Mouse (Mus musculus) forebrain, embryonic 13.5 days (tissue): Measurements from ENCODE around the gene Adcy5. TPM values are rescaled to one million over a fixed set of nuclear protein-coding genes. Genes with fewer than 3 reads are reported as not detected.

Experiments
- ATAC-seq: fragments of 200-750 bp; cut with Nextera tagmentation; 2 replicates; pipeline ENCODE4 v1.8.0; 2017
- H3K27ac ChIP-seq: fragments of 300-500 bp; sonication (generic); 2 replicates; pipeline ENCODE4 v1.5.1; 2015; ENCODE audit warnings: inconsistent platforms, mild to moderate bottlenecking, moderate library complexity
- H3K27me3 ChIP-seq: fragments of 300-500 bp; sonication (generic); 2 replicates; pipeline ENCODE4 v1.6.1; 2015; ENCODE audit warnings: mild to moderate bottlenecking, inconsistent platforms
- H3K36me3 ChIP-seq: fragments of 300-500 bp; sonication (generic); 2 replicates; pipeline ENCODE4 v1.6.1; 2015; ENCODE audit warnings: mild to moderate bottlenecking, inconsistent platforms; ENCODE audit not compliant: poor library complexity, severe bottlenecking
- H3K4me1 ChIP-seq: fragments of 300-500 bp; sonication (generic); 2 replicates; pipeline ENCODE4 v1.6.1; 2015; ENCODE audit warnings: inconsistent platforms
- H3K4me2 ChIP-seq: fragments of 300-500 bp; sonication (generic); 2 replicates; pipeline ENCODE4 v1.6.1; 2015; ENCODE audit warnings: inconsistent platforms, mild to moderate bottlenecking, moderate library complexity
- H3K4me3 ChIP-seq: fragments of 300-500 bp; sonication (generic); 2 replicates; pipeline ENCODE4 v1.5.1; 2015; ENCODE audit warnings: mild to moderate bottlenecking, inconsistent platforms
- H3K9ac ChIP-seq: fragments of 300-500 bp; sonication (generic); 2 replicates; pipeline ENCODE4 v1.6.1; 2015; ENCODE audit warnings: mild to moderate bottlenecking, inconsistent platforms
- H3K9me3 ChIP-seq: fragments of 300-500 bp; sonication (generic); replicated peaks from 2 replicates; pipeline ENCODE4 v1.6.1; 2016; ENCODE audit warnings: inconsistent platforms
- WGBS: fragments of 180-500 bp; shearing (Covaris S2); methylation state at CpG from one replicate; pipeline ENCODE4 v1.1.7; 2015; 5-methylcytosine and 5-hydroxymethylcytosine counted together
- polyA plus RNA-seq: library from polyadenylated mRNA; unstranded; fragments of >200 nt; fragmentation: Nextera tagmentation; extraction: Ambion mirVana; gene quantifications from 2 replicates; pipeline ENCODE4 v1.2.1, GENCODE M21; 2015

Adcy5 gene
- polyA plus RNA-seq, 1 experiment from 2014 or later: 2.6 TPM

DNA sequence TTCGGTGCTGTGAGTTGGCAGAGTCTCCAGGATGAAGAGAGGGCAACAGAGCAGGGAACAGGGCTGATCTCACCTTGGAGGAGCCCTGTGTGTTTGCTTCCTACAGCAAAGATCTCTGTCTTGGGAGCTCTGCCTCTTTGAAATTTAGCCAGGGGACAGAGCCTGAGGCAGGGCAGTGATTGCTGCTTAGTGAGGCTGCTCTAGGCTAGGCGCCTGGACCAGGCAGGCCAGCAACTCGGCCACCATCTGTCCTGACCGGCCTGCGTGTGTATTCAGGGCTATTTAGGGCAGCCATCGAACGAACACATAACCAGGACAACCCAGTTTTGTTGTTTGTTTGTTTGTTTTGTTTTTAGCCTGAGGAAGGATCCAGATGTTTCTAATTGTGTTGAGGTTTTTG, 36.6 kb downstream of the Adcy5 start:
- H3K4me3 ChIP-seq: no peak overlapping the region
- 74% methylated on average over 7 of the region's 7 CpGs for WGBS
- ATAC-seq: no peak

DNA sequence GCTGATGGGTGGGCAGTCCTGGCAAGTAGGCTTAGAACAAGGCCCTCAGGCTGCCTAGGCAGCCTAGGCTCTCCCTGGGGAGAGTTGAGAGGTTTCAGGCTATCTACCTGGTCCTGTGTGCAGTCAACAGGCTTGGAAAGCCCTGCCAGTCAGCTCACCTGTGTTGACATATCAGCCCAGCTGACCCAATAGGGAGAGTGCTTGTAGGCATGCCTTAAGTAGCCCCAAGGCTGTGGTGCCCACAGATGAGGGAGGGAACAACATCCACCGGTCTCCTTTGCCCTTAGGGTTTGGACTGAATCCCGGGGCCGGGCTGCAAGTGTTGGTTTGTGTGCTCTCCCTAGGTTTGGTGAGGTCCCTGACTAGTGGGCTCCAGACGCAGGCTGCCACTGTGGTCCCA, 37.8 kb downstream of the Adcy5 start:
- Histone ChIP-seq H3K9me3 (no peaks in the 10 kb centered on the region), H3K4me1 (0 out of 2 replicates have a peak, but pooled peaks cover 5% of the 10 kb centered on the region), H3K4me3 (no peak overlapping the region), H3K36me3 (no peaks in the 10 kb centered on the region), H3K4me2 (no peak overlapping the region), H3K9ac (no peak overlapping the region), H3K27ac (no peak overlapping the region), H3K27me3 (no peaks in the 10 kb centered on the region)
- WGBS: 93% methylated on average over 4 of the region's 4 CpGs
- no peak for ATAC-seq

More for the DNA sequence above, 36.6 kb downstream of the Adcy5 start:
- Histone ChIP-seq H3K9me3 (no peaks in the 10 kb centered on the region), H3K4me2 (no peak overlapping the region), H3K4me1 (0 out of 2 replicates have a peak, but pooled peaks cover 5% of the 10 kb centered on the region), H3K9ac (no peak overlapping the region), H3K36me3 (no peaks in the 10 kb centered on the region), H3K27me3 (no peaks in the 10 kb centered on the region), H3K27ac (no peak overlapping the region)

DNA sequence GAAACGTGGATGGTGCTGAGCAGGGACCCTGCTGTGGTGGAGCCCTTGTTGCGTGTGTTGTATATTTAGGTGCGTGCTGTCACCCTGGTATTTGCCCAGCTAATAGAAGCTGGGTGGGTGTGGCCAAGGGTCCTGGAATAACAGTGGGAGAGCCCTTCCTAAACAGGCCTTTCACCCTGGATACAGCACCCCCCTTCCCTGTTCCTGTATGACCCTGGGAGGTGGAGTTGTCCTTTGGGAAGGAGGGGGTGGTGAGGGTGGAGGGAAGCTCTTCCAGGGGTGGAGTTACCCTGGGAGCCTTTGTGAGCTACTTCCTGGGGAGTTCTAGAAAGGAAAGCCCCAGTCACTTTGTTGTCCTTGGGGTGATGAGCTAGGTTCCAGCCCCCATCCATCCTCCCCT, 38.7 kb downstream of the Adcy5 start:
- Histone ChIP-seq H3K36me3 (no peaks in the 10 kb centered on the region), H3K4me1 (0 out of 2 replicates have a peak, but pooled peaks cover 5% of the 10 kb centered on the region), H3K9me3 (no peaks in the 10 kb centered on the region), H3K27ac (no peak overlapping the region), H3K4me2 (no peak overlapping the region), H3K4me3 (no peak overlapping the region), H3K27me3 (no peaks in the 10 kb centered on the region), H3K9ac (no peak overlapping the region)
- no peak for ATAC-seq
- WGBS: 55% methylated on average over 3 of the region's 3 CpGs

DNA sequence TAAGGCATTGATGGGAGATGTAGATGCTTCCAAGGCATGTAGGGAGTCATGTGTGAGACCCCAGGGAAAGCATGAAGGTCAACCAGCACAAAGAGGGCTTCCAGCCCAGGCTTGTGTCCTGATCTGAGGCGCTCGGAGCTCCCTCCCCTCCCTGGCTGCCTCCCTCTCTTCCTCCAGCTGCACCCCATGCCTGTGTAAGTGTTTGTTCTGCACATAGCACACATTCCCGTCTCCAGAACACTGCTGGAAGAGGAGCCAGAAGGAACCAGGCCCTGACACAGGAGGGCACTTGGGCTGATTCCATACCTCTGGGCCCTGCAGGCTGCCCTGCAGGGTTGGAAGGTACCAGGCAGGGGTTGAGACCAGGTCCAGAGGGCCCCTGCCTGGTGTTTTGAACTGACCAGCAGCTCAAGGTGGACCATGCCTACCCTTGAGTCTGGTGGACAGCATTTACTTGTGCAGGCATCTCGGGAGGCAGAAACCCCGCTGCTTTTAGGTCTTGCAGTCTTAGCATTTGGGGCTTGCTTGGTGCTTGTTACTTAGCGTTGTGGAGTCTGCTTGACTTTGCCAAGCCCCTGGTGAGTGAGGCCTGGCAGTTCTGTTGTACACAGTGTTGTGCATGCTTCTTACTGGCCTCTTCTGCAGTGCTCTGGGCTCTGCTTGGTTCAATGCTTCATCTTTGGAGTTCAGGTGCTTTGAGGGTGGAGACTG, 45.2 kb downstream of the Adcy5 start:
- no peaks in the 10 kb centered on the region for H3K27me3 ChIP-seq
- H3K4me1 ChIP-seq: peaks cover under 1% of the 10 kb centered on the region; the same call in 1 of the 2 replicates
- no peak for ATAC-seq
- H3K36me3 ChIP-seq: no peaks in the 10 kb centered on the region
- 78% methylated on average over 6 of the region's 6 CpGs for WGBS
- H3K4me2 ChIP-seq: no peak overlapping the region
- no peaks in the 10 kb centered on the region for H3K9me3 ChIP-seq
- H3K9ac ChIP-seq: no peak overlapping the region
- no peak overlapping the region for H3K4me3 ChIP-seq
- H3K27ac ChIP-seq: no peak overlapping the region

DNA sequence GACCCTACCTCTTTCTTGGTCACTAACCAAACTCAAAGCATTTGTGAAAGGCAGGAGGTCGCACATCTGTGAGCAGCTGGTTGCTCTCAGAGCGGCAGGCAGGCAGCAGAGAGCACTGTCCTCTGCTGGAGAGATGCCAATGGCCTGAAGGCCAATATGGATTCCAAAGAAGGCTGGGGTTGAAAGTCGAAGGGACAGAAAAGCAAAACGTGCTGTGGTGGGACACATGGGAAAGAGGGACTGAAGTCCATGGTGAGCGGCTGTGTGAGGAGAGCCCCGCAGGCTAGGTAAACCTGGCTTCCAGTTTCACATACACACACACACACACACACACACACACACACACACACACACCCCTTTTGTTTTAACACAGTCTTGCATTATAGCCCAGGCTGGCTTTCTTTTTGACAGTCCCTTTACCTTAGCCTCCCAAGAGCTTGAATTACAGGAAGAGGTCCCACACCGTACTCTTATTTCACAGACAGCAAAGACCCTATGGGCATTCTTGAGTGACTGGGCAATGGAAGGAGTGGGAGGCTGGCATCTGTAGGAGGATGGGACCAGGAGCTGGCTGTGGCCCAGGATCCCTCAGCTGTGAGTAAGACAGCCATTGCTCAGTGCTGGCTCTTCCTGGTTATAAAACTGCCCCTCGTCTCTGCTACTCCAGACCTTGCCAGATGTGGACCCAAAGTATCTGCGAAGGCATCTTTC, 45.9 kb downstream of the Adcy5 start:
- Histone ChIP-seq H3K9ac (no peak overlapping the region), H3K4me2 (no peak overlapping the region), H3K27me3 (no peaks in the 10 kb centered on the region), H3K9me3 (no peaks in the 10 kb centered on the region), H3K27ac (no peak overlapping the region), H3K4me1 (peaks cover 7% of the 10 kb centered on the region), H3K36me3 (no peaks in the 10 kb centered on the region), H3K4me3 (no peak overlapping the region)
- WGBS: 81% methylated on average over 9 of the region's 9 CpGs
- no peak for ATAC-seq

DNA sequence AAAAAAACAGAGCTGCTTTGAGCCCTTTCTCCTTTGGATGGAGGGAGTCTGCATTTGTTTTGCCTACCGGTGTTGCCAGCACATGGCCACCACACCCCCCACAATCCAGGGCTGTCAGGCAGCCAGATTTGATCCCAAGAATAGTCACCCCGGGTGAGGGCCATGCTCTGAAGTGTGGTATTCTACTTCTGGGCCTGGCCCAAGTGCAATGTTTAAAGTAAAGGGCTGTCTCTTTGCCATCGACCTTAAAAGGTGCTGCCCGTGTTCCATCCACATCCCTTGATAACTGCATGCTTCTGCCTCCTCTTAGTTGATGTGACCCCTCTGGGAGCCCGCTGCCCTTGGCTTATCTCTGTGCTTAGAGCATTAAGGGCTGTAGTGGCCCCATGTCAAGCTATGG, 46.6 kb downstream of the Adcy5 start:
- H3K4me3 ChIP-seq: no peak overlapping the region
- no peak for ATAC-seq
- 88% methylated on average over 5 of the region's 5 CpGs for WGBS

DNA sequence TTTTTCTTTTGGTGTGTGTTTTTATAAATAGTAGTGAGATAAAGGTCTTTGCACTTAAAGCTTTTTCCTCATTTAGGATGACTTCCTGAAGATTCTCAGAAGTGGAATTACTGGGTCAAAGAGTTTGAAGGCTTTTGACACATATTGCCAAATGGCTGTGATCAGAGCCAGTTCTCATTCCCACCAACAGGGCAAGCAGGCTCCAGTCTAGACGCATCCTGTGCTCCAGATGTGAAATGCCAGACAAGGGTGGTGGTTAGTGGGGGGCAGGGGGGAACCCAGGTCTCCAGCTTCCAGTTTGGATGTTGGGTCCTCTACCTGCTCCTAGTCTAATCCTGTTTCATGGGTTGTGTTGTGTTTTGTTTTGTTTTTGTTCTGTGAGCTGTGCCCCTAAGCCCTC, 48.8 kb downstream of the Adcy5 start:
- Histone ChIP-seq H3K4me2 (no peak overlapping the region), H3K9me3 (no peaks in the 10 kb centered on the region), H3K36me3 (no peaks in the 10 kb centered on the region), H3K27me3 (no peaks in the 10 kb centered on the region), H3K9ac (no peak overlapping the region), H3K4me1 (peaks cover 14% of the 10 kb centered on the region), H3K27ac (no peak overlapping the region), H3K4me3 (no peak overlapping the region)
- no peak for ATAC-seq
- 83% methylated on average over 1 of the region's 1 CpGs for WGBS

More for the DNA sequence above, 46.6 kb downstream of the Adcy5 start:
- Histone ChIP-seq H3K9me3 (no peaks in the 10 kb centered on the region), H3K9ac (no peak overlapping the region), H3K4me1 (peaks cover 14% of the 10 kb centered on the region), H3K27me3 (no peaks in the 10 kb centered on the region), H3K36me3 (no peaks in the 10 kb centered on the region), H3K27ac (no peak overlapping the region), H3K4me2 (no peak overlapping the region)

DNA sequence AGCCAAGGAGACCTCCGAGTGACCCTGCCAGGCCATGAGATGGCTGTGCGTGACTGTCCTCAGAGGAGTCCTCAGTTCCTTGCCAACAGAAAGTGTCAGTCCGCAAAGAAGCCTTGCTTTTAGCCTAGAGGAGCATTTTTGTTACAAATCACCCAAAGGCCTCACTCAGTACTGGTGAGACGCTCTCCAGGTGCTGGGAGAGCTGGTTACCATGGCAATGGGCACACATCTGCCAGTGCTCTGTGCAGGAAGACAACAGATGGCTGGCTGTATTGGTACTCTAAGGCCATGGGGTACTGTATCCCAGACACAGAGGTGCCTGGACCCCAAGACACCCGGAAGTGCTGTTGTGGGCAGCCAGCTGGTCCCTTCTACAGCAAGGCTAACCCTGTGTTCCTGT, 51.0 kb downstream of the Adcy5 start:
- H3K9ac ChIP-seq: no peak overlapping the region
- H3K27me3 ChIP-seq: no peaks in the 10 kb centered on the region
- no peaks in the 10 kb centered on the region for H3K9me3 ChIP-seq
- H3K36me3 ChIP-seq: no peaks in the 10 kb centered on the region
- 60% methylated on average over 5 of the region's 5 CpGs for WGBS
- H3K27ac ChIP-seq: 0 out of 2 replicates have a peak overlapping the region, but pooled peaks have one; percentile 8
- 0 out of 2 replicates have a peak, but pooled peaks have one; percentile 56 for ATAC-seq
- no peak overlapping the region for H3K4me3 ChIP-seq
- H3K4me1 ChIP-seq: peaks cover 14% of the 10 kb centered on the region
- H3K4me2 ChIP-seq: no peak overlapping the region

DNA sequence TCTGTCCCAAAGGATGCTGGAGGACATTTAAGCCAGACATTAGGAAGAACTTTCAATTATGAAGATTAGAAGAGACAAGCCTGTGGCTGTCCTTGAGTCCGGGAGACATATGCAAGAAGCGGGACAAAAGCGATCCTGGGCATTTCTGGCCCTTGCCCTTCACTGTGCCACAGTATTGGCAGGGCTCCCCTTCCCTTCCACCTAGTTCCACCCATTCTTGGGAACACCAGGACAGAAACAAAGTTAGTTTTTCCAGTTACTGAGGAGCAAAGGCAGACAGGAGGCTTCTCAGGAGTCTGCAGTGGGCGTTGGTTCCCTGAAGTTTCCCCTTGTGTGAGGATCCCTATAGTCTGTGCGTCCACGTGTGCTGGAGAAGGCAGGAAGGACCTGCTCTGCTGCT, 51.7 kb downstream of the Adcy5 start:
- ATAC-seq: no peak
- Histone ChIP-seq H3K36me3 (no peaks in the 10 kb centered on the region), H3K4me2 (no peak overlapping the region), H3K27me3 (no peaks in the 10 kb centered on the region), H3K9ac (no peak overlapping the region), H3K4me3 (no peak overlapping the region), H3K9me3 (no peaks in the 10 kb centered on the region), H3K4me1 (peaks cover 14% of the 10 kb centered on the region), H3K27ac (no peak overlapping the region)
- 86% methylated on average over 6 of the region's 6 CpGs for WGBS

DNA sequence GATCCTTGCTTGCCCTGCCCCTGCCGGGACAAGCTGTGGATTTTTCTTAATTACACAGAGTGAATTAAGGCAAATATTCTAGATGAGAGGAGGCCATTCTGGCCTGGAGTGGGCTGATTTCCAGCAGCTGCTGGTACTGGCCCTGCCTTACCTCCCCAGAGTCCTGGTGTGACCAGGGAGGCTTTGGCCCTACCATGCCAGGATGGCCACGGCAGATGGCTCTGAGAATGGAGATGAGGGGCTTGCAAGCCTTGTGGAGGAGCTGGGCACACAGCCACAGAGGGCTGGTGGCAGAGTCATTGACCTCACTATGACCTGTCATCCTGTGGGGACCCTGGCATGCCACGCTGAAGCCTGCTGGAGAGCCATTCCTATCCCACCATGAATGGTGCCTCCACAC, 54.1 kb downstream of the Adcy5 start:
- ATAC-seq: no peak
- Histone ChIP-seq H3K9me3 (no peaks in the 10 kb centered on the region), H3K27me3 (no peaks in the 10 kb centered on the region), H3K4me3 (no peak overlapping the region), H3K4me2 (no peak overlapping the region), H3K4me1 (peaks cover 14% of the 10 kb centered on the region), H3K36me3 (no peaks in the 10 kb centered on the region), H3K27ac (no peak overlapping the region), H3K9ac (no peak overlapping the region)
- 78% methylated on average over 3 of the region's 3 CpGs for WGBS

DNA sequence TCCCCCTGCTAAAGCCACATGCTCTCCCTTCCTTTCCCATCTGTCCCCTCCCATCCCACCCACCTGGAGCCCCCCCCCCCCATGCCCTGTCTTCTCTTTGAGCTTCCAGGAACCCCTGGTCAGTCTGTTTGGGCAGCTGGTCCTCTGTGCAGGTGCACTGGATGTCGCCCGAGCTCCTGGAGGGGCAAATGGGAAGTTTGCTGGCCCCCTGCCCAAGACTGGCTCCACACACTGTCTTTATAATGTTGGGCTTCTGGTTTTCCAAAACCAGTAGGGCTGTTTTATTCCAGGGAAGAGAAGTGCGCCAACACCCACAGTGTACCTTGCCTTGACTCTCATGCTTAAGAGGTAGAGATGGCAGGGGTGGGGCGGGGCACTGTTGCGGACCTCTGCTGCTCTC, 55.1 kb downstream of the Adcy5 start:
- ATAC-seq: no peak
- Histone ChIP-seq H3K9me3 (no peaks in the 10 kb centered on the region), H3K9ac (no peak overlapping the region), H3K27ac (no peak overlapping the region), H3K36me3 (no peaks in the 10 kb centered on the region), H3K4me1 (peaks cover 14% of the 10 kb centered on the region), H3K27me3 (no peaks in the 10 kb centered on the region), H3K4me2 (no peak overlapping the region), H3K4me3 (no peak overlapping the region)
- 89% methylated on average over 5 of the region's 5 CpGs for WGBS

DNA sequence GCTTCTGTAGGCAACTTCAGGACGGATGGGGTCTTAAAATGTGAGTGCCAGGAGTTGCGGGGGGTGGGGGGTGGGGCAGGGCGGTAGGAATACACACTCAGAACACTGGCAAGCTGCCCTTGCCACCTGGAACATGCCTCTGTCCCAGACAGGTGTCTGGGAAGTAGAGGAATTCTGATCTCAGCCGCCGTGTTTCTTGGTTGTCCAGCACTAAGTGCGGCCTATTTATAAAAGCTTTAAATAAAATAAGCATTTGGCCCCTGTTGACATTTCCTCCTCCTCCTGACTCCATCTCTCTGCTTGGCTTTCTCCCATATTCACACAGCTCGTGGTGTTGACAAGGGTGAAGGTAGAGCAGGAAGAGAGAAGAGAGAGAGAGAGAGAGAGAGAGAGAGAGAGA, 60.4 kb downstream of the Adcy5 start:
- H3K9ac ChIP-seq: no peak overlapping the region
- 81% methylated on average over 7 of the region's 7 CpGs for WGBS
- H3K36me3 ChIP-seq: no peaks in the 10 kb centered on the region
- H3K4me1 ChIP-seq: peaks cover 3% of the 10 kb centered on the region; the same call in 1 of the 2 replicates
- H3K4me2 ChIP-seq: no peak overlapping the region
- no peak overlapping the region for H3K27ac ChIP-seq
- H3K27me3 ChIP-seq: no peaks in the 10 kb centered on the region
- no peak for ATAC-seq
- H3K9me3 ChIP-seq: no peaks in the 10 kb centered on the region
- no peak overlapping the region for H3K4me3 ChIP-seq
